Mouse (Mus musculus) gastrocnemius, postnatal 4 days (tissue): ENCODE measurements at regions not wholly inside any gene's neighbourhood (a gene's known extent, or its start where the extent isn't known, plus 50 kb on each side); places are given as distances from the start of the nearest gene placed in this dataset.

Source experiments
- DNase-seq, 2 experiments: peaks; one replicate each; pipeline ENCODE4 v3.0.0; 2021 to 2022; ENCODE audit warnings: low spot score in 2 of 2, mixed read lengths in 2 of 2

DNA sequence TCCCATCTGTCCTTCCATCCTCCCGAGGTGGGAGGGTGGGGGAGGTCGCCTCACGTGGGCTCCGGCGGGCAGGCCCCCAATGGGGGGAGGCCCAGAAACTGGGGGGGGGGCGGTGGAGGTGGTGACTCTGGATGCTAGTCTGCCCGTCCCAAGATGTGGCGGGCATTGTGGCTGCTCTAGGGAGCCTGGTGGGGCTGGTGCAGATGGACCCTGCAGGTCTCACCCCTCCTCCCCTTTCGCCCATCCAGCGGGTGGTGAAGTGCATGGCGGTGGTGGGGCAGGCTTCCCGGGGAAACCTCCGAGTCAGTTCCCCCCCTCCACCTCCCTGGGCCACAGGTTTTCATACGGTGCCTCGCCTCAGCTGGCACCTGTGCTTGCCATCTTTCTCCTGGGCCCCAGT lies 88.6 kb downstream of the Inhba start:
- DNase-seq, result no peak

DNA sequence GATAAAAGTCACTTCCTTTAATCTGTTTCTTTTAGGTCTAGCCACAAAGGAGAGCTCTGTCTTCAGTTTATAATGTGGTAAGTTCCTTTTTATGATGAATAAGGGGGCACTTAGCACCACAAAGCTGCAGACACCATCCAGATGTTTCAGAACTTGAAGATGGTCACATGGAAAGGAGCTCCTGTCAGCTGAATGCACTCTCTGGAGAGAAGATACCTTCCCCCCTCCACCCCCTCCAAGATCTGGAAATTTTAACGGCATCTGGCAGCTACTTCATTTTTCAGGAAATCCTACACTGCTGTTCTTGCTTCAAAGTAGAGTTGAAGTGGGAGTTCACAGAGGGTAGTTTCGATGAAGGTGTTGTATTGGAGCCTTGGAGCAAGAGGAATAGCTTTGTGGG lies 103.2 kb downstream of the Inhba start:
- DNase-seq, result no peak

DNA sequence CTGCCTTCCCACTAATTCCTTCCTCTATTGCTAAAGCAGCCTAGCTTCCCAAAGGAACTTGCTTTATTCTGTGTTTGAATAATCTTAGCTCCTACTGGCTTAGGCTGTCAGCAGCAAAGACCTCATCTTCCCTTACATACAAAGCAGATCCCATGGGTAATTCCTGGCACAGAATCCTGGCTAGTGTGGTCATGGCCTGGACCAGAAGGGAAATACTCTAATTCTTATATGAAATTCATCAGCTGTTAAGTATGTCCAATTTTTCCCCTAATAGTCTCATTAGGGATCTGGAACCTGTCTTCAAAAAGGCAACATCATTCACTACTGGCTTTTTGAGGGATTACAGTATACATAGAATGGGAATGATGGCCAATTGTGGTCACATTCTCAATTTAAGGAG lies 135.0 kb downstream of the Inhba start:
- DNase-seq, result peak; percentile 20 to 45

DNA sequence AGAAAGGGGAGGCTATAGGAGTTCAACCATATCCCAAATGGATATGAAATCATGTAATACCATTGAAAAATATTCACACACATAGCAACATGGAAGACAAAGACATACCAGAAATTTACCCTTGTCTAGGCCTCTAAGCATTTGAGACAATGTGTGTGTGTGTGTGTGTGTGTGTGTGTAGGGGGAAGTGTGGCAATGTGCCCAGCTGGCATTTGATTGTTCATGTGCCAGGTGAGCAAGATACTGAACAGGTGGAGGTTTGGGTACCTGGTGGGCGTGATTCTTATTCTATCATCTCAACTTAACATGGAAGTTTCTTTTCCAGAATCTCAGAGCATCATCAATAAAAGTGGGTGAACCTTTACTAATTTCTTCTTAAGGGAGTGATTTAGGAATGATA lies 143.3 kb downstream of the Inhba start:
- DNase-seq, result no peak

DNA sequence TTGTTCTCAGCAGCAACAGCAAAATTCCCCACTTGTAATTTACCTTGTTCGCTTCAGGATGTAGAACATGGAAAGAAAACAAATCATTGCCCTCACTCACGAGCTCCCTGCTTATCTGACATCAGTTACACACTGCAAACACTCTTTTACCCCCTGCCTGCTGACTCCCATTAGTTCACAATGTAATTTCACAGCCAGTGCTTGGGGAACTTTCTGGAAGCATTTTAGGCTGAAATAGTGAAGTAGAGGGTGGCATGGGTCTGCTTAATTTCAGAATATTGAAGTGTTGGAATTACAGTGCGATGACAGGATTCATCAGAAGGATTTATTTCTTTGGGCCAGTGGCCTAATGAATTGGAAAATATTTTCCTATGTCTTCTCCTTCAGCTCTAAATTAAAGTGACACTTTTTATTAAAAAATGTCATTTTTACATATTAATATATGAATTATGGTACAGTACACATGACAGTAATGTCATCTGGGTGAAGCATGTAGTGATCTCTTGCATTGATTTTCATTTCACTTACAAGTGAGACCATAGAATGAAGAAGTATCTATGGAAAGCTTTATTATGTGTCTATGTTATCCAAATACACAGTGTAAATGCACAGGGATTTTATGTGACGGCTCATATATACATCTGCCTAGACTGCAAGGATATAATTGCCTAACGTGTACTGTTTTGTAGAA lies 153.7 kb downstream of the Inhba start:
- DNase-seq, result no peak

DNA sequence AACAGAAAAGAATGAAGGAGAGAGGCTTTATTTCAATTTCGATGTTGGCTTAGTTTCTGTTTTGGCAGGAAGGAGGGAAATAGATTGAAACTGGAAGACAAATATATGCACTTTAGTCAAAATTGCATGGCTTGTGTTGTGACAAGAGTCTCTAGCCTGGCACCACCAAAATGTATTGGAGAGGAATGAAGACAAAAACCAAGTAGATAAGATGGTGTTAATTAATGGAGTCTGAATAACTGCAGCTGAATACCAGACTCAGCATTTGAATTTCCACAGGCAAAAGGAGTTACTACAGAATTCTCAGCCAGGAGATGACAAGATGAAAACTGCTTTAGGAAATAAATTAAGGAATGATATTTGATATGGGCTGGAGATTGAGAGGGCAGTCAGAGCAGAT lies 185.0 kb downstream of the Inhba start:
- no peak for DNase-seq

DNA sequence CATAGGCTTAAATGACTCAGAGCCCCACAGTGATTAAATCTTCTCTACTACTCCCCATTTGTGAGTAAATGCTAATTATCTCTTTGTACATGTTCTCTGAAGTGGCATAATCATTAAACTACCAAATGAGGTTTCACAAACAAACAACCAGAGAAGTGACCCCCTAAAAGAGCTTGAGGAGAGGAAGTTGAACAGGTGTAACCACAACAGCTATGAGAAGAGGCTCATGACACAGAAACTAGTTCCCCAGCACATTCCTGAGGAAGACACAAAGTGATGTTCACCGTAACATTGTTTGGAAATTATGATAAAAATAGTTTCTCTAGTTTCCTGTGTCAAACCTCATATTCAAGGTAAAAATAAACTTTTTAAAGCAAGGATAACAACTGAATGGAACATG lies 188.4 kb downstream of the Inhba start:
- no peak for DNase-seq

DNA sequence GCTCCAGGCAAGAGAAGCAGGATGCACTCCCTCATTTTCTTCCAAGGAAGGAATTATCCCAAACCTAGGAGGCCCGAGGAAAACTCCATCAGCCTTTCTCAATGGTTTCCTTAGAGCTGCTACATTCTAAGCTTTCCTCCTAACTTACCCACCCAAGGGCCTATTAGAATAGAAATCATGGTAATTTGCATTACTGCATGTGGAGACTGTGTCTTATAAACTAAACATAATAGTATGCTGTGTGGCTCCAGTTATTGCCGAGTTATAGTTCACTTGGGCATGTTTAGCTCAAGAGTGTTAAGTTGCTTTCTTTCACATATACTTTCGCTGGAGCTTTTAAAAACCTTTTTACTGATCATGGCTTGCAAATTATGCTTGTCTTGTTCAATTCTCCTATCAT lies 191.5 kb downstream of the Inhba start:
- DNase-seq, result no peak

DNA sequence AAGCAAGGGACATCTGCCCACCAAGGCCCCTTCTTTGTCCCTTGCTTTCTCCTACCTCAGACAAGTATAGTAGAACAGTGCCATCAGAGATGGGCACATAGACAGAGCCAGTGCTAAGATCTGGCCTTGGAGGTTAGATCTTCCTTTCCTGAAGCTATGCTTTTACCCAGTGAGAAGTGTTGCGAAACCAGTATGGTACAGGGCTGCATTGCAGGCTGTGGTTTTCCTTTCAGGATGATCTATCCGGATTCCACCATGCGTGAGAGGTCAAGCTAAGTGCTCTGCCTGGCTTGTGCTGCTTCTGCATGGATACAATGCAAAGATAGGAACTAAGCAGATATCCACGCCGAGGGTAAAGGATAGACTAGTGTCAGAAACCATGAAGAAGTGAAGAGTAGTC lies 192.4 kb downstream of the Inhba start:
- no peak for DNase-seq

DNA sequence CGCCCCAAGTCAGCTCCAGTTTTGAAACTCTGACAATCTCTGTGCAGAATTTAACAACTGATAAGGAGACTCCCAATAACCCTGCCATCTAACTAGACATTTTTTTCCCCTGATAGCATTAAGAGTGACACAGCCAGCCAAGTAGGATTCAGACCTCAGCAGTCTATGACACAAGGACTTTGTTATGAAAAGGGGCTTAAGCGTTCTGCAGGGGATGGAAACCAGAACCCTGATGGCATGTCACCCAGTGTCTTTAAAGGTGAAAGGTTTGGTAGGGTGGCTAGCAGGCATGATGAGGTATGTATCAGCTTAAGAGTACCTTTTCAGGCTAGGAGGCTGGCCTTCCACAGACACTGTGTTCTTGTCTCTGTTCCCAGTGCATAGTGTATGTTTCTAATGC lies 199.8 kb downstream of the Inhba start:
- DNase-seq, result no peak

DNA sequence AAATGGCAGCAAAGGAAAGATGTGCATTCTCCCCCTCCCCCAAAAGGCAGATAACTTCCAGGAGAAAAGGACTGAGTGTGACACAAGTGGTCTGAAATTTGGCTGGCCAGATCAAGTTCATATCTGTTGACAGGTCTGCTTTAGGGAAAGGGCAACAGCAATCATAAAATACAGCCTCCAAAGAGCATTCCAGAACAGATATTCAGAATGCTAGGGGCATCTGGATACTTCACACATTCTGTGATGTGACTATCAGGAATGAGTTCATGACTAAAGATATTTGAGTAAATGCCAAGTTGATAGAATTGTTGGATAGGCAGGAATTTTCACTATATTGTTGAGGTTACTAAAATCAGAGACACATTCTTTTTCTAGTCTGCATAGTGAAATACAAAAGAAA lies 208.2 kb downstream of the Inhba start:
- no peak for DNase-seq

DNA sequence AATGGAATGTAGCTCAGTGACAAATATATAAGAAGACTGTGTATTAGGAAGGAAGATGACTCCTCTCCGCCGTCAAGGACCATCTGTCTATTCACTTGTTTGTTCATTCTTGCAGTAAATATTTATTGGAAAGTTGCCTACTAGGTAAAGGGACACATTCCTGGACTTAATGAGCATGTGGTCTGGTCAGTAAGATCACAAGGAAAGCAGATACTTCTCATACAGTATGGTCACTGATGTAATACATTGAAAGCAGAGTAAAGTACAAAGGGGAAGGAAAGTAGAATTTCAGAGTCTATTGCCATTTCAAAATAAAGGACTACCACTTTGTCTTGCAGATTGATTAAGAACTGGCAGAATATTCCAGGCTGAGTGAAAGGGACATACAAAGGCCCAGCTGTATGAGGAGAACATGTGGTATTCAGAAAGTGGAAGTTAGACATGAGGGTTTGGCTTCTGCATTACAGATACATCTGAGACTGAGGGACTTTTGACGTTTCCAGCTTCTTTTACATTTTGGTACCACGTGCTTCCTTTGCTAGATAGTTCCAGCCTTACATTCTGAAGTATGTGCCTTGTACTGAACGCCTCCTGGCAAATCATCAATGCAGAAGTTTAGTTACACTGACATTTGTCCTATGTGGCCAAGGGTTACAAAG lies 211.4 kb downstream of the Inhba start:
- DNase-seq, result no peak

DNA sequence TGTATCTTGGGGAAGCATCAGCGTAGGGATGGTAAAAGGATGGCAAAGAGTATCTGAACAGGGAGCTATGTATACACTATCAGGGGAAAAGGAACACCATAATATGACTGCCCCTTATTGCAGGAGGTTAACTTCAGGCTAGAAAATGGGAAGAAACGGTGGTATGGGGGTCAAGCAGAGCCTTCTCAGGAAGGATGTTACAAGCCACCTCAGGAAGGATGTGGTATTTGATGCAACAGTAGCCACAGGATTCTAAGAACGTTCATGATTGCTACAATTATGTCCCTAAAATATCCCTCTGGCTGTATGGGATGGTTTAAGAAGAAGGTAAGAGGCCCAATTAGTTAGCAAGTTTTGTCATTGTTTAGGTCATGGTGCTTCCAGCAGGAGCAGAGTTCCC lies 249.5 kb downstream of the Inhba start:
- DNase-seq, result no peak

DNA sequence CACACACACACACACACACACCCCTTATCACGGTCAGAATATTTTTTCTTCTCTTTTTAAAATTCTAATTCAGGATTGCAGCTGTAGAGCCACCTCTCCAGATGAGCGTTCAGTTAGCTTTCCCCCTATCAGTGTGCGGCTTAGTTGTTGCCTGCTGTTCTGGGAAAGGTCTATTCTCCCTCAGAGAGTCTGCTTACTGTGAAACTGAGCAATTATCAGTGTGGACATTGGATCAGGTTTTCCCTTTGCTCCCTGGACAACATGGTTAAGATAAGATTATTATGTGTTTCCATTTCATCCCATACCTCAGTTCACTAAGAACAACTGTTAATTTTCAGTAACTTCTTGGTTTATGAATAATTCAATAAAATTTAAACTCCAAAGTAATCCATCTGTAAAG lies 268.3 kb downstream of the Inhba start:
- DNase-seq, result no peak

DNA sequence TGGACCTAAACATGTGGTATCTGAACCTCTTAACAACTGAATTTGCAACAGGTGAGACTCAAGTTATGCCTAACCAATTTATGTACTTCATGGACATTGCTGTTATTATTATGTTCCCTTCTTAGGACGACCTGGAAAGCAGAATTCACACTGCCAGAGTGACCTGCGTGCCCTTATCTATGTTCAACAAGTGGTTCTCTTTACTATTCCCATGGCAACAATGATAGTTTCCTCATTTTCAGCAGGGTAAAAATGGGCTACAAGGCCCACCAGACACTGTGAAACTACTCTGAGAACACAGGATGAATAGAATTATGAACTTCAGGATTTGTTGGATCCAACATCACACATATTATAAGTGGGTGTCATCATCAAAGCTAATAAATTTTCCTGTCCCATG lies 269.1 kb downstream of the Inhba start:
- DNase-seq, result no peak

DNA sequence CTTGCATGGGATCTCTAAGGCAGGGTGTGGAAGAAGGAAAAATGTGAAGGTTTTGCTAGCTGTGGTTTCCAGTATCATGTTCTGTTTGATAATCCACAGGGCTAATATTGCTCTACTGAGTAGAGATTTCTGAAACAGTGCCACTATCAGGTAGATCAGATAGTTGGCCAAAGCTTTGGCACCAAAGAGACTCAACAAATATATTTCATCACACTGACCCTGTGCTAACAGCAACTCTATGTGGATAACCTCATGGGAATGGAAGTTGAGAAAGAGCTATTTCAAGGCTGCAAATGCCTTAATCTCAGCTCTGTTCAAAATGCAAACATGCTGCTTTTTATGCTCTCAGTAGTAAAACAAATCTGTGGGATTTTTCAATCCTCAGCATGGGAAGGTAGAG lies 270.1 kb downstream of the Inhba start:
- DNase-seq, result no peak

DNA sequence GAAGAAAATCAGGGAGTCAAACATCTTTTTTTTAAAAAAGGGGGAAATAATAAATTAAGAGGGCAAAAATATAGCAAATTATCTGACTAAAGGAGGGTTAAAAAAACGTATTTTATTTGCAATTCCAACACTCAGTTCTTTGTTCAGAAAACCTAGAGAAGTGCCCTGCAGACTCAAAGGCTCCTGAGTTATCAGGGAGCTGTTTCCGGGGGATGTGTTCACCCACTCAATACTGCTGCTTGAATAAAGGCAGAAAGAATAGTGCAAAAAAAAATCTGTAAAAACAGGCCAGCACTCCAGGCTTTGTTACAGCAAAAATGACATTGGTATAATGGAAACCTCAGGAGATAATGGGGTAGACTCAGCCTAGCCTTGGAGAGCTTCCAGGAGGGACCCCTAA lies 270.6 kb downstream of the Inhba start:
- DNase-seq, result no peak

DNA sequence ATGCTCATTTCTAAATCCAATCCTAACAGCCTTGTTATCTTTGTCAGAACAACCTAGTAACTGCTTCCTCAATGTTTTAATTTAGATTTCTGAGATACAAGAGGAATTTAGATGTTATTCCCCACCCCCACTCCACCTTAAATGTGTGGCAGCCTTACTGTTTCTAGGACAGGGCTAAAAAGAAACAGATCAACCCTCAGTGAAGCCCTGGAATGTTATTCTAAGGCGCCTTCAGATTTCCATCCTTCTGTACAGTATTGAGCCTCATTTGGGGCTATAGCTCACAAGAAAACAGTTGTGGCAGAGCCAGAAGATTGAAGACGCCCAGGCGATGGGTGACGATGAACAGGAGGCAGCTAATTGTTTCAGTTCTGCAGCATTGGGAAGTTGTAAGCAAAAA lies 271.7 kb downstream of the Inhba start:
- DNase-seq, result no peak

DNA sequence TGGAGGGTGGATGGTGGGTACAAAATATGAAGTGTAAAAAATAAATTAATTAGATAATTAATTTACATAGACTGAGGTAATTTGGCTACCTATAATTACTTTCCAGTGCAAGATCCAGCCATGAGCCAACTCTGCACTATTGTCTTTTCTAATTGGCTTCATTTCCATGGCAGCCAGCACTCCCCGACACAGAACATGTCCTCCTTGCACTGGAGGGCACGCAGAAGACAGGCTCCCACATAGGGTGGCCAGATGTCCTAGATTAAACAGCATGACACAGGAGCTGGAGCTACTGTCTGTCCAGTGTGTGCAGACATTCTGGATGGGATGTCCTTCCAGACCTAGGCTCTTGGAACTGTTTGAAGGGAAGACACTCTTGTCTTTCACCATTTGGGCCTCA lies 278.0 kb downstream of the Inhba start:
- no peak for DNase-seq

DNA sequence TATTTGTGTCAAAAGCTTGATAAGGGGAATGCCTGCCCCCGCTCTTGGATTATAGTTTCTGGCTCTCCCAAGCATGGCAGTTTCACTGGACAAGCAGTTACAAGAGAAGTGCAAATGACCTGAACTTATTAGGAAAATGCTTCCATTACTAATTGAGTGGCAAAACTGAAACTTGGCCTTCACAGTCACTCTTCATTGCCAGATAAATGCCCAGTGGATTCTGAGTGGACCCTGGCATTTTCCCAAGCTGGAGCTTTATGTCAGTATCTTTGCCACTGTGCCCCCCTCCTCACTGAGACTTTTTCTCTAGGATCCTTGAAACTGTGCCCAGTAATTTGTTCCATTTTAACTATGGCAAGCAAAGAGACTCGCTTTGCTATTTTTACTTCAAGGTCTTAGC lies 279.1 kb downstream of the Inhba start:
- DNase-seq, result no peak

DNA sequence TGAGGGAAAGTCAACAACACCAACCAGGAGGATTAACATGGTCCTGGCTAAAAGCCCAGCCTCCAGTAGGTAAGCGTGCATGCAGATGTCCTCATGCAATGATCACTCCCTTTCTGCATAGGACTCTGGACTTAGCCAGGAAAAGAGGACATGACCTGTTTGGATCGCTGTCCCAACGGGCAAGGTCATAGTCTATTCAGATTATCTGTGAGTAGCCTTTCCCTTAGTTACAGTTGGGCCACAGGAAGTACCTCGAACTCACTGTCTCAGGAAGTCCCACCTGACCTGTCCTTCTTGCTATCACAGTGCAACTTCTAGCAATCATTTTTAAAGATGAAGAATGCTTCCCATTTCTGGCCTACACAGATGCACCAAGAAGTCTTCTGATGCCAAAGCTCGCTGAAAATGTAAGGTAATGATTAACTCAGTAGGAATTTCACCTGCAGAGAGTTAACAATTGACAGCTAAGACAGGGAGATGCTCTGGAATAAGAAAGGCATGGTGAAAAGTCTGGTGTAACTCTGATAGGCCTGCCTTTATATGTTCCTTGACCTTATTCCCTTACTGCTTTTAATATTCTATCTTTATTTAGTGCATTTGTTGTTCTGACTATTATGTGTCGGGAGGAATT lies 280.1 kb downstream of the Inhba start:
- DNase-seq, result no peak

DNA sequence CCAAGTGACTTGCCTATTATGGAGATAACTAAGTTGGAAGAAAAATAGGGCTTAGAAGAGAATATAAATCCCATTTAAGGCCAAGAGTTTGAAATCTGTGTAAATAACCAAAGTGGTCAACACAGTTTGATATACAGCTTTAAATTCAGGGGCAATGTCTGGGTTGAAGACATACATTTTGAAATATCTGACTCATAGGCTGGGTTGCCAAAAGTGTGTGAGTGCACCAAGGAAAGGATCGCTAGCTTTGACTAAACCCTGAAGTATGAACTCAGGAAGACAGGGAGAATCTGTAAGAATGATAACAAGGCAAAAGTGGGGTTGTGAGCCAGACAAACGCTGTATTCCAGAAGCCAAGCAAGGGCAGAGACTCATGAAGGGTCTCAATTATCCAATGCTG lies 288.1 kb downstream of the Inhba start:
- DNase-seq, result no peak

DNA sequence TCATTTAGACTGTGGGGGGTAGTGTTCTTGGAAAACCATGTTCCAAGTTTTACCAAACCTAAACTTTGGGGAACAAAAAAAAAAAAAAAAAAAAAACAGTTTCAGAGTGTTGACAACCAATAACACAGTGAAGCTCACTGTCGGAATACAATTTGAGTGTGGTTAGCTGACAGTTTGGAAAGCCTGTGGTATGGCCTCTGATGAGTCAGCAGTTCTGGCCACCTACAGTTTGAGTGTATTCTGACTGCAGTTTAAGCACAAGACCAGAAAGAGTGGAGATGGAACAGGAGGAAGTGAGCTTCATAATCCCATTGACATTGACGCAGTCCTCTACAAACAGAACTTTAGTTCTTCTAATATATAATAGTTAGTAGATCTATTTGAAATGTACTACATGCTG lies 303.0 kb downstream of the Inhba start:
- DNase-seq, result no peak
